Mouse (Mus musculus): ENCODE measurements at regions not wholly inside any gene's neighbourhood (a gene's known extent, or its start where the extent isn't known, plus 50 kb on each side); places are given as distances from the start of the nearest gene placed in this dataset.
A peak's percentile ranks its signal among the peaks of the same experiment; 100 is the strongest.

GRCm38 (mm10) chr1:133549816-133550215, 60.3 kb downstream of the Snrpe start:
- DNase-seq (ENCODE audit: low read depth, low spot score) = no peak

GRCm38 (mm10) chr1:133548971-133549370, 61.1 kb downstream of the Snrpe start:
- DNase-seq (ENCODE audit: low read depth, low spot score) = no peak

- no peak for DNase-seq (ENCODE audit: low read depth, low spot score)
Observed at GRCm38 (mm10) chr1:133547541-133547940, 62.5 kb downstream of the Snrpe start.

GRCm38 (mm10) chr1:133544996-133545395, 65.1 kb downstream of the Snrpe start:
- DNase-seq (ENCODE audit: low read depth, low spot score) = no peak

- DNase-seq (ENCODE audit: low read depth, low spot score) = no peak
Observed at GRCm38 (mm10) chr1:133543751-133544150, 66.3 kb downstream of the Snrpe start.

- DNase-seq (ENCODE audit: low read depth, low spot score) = no peak
Observed at GRCm38 (mm10) chr1:133541996-133542775, 67.9 kb downstream of the Snrpe start.

GRCm38 (mm10) chr1:133530698-133531097, 79.4 kb downstream of the Snrpe start:
- DNase-seq (ENCODE audit: low read depth, low spot score) = no peak

- DNase-seq (ENCODE audit: low read depth, low spot score) = no peak
Observed at GRCm38 (mm10) chr1:133529817-133530216, 80.3 kb downstream of the Snrpe start.

GRCm38 (mm10) chr1:133527651-133528385, 82.3 kb downstream of the Snrpe start:
- no peak for DNase-seq (ENCODE audit: low read depth, low spot score)

GRCm38 (mm10) chr1:133522825-133523224, 87.3 kb downstream of the Snrpe start:
- no peak for DNase-seq (ENCODE audit: low read depth, low spot score)

GRCm38 (mm10) chr1:133520652-133521051, 89.4 kb downstream of the Snrpe start:
- DNase-seq (ENCODE audit: low read depth, low spot score) = no peak

GRCm38 (mm10) chr1:133517020-133517419, 92.8 kb upstream of the Sox13 start:
- DNase-seq (ENCODE audit: low read depth, low spot score) = no peak

GRCm38 (mm10) chr1:133504116-133504515, 79.9 kb upstream of the Sox13 start:
- no peak for DNase-seq (ENCODE audit: low read depth, low spot score)

GRCm38 (mm10) chr1:133503336-133503735, 79.2 kb upstream of the Sox13 start:
- DNase-seq (ENCODE audit: low read depth, low spot score) = no peak

GRCm38 (mm10) chr1:133501016-133501415, 76.8 kb upstream of the Sox13 start:
- DNase-seq (ENCODE audit: low read depth, low spot score) = no peak

- DNase-seq (ENCODE audit: low read depth, low spot score) = no peak
Observed at GRCm38 (mm10) chr1:133492986-133493741, 69.0 kb upstream of the Sox13 start.

- DNase-seq (ENCODE audit: low read depth, low spot score) = peak; percentile 50
Observed at GRCm38 (mm10) chr1:133492291-133492985, 68.3 kb upstream of the Sox13 start.

- DNase-seq (ENCODE audit: low read depth, low spot score) = no peak
Observed at GRCm38 (mm10) chr1:133491857-133492290, 67.7 kb upstream of the Sox13 start.

- no peak for DNase-seq (ENCODE audit: low read depth, low spot score)
Observed at GRCm38 (mm10) chr1:133487171-133487901, 63.2 kb upstream of the Sox13 start.

GRCm38 (mm10) chr1:133486370-133486769, 62.2 kb upstream of the Sox13 start:
- no peak for DNase-seq (ENCODE audit: low read depth, low spot score)

GRCm38 (mm10) chr1:133482891-133483290, 58.7 kb upstream of the Sox13 start:
- no peak for DNase-seq (ENCODE audit: low read depth, low spot score)
